Mouse (Mus musculus) spleen, adult 2 months (tissue): ENCODE results near the gene Fam209. TPM values are rescaled to one million over a fixed set of nuclear protein-coding genes. Genes with fewer than 3 reads are reported as not detected.

Experiments used
- DNase-seq, 2 experiments: peaks; one replicate each; pipeline versions ENCODE4 v3.0.0 to v3.0.0-alpha.2; 2012 to 2021; ENCODE audit warnings: low spot score in 2 of 2, low read depth in 1 of 2
- H3K27ac ChIP-seq: fragments of 200-500 bp; 2 replicates; pipeline ENCODE4 v1.5.1; 2012; ENCODE audit warnings: low read length, inconsistent platforms; ENCODE audit not compliant: insufficient read depth
- H3K27me3 ChIP-seq: fragments of 200-500 bp; 2 replicates; pipeline ENCODE4 v1.6.1; 2012; ENCODE audit warnings: mild to moderate bottlenecking, moderate library complexity, low read length, inconsistent platforms; ENCODE audit not compliant: control insufficient read depth, insufficient read depth
- H3K36me3 ChIP-seq: fragments of 200-500 bp; 2 replicates; pipeline ENCODE4 v1.6.1; 2012; ENCODE audit warnings: mild to moderate bottlenecking, low read length, inconsistent platforms; ENCODE audit not compliant: control insufficient read depth, insufficient read depth
- H3K4me1 ChIP-seq: fragments of 200-500 bp; 2 replicates; pipeline ENCODE4 v1.6.1; 2011; ENCODE audit warnings: inconsistent platforms; ENCODE audit not compliant: control insufficient read depth, insufficient read depth, insufficient read length
- H3K4me3 ChIP-seq: fragments of 200-500 bp; 2 replicates; pipeline ENCODE4 v1.5.1; 2011; ENCODE audit warnings: mild to moderate bottlenecking, inconsistent platforms; ENCODE audit not compliant: insufficient read depth, insufficient read length; ENCODE audit errors: extremely low read depth
- CTCF ChIP-seq: fragments of 200-500 bp; IDR thresholded peaks from 2 replicates; pipeline ENCODE4 v1.5.1; 2011; ENCODE audit warnings: mild to moderate bottlenecking, inconsistent platforms; ENCODE audit not compliant: insufficient read depth, insufficient read length, insufficient replicate concordance; ENCODE audit errors: extremely low read depth
- POLR2A ChIP-seq: fragments of 200-500 bp; IDR thresholded peaks from 2 replicates; pipeline ENCODE4 v1.6.1; 2011; ENCODE audit warnings: low read depth, low read length, inconsistent platforms
- WGBS: fragments of 180-500 bp; shearing (Covaris S2); methylation state at CpG from one replicate; pipeline ENCODE4 v1.1.7; 2018; 5-methylcytosine and 5-hydroxymethylcytosine counted together
- polyA plus RNA-seq: library from polyadenylated mRNA; depleted of rRNA; stranded (reverse); fragments of >200 nt; gene quantifications from 2 replicates; pipeline ENCODE4 v1.2.3, GENCODE M21; 2012; rRNA removed

The Fam209 gene
- 0.21 TPM in 1 of 2 replicates, not detected in the other for polyA plus RNA-seq

DNA sequence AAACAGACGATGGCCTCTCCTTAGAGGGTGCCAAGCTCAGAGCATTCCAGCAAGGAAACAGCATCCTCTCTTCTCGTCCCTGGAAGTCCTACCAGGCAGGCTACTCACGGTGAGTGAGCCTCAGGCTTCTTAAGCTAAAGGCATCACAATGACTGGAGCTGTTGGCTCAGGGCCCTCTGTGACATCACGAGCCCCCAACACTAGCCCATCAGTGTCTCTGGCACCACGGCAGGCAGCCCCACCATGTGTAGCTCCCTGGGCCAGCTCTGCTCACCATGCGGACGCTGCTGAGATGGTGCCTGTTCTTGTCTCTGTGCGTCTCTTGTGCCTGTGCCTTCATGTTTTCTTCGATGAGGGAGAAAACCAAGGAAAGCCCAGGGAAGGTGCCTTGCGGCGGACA lies at the start of gene Fam209:
Gene Fam209, plus strand, starts transcription at position 203 of the 400 bp plus-strand sequence.
- no peak for DNase-seq
- H3K27me3 ChIP-seq: no peaks in the 10 kb centered on the region
- 94% methylated on average over 11 of the region's 11 CpGs for WGBS
- H3K27ac ChIP-seq: no peak within 1 kb of the TSS
- no peaks in the 10 kb centered on the region for H3K4me1 ChIP-seq
- peaks cover 21% of the 10 kb centered on the region for H3K36me3 ChIP-seq
- H3K4me3 ChIP-seq: no peak within 1 kb of the TSS
- TF ChIP-seq CTCF (no peak), POLR2A (no peak)

DNA sequence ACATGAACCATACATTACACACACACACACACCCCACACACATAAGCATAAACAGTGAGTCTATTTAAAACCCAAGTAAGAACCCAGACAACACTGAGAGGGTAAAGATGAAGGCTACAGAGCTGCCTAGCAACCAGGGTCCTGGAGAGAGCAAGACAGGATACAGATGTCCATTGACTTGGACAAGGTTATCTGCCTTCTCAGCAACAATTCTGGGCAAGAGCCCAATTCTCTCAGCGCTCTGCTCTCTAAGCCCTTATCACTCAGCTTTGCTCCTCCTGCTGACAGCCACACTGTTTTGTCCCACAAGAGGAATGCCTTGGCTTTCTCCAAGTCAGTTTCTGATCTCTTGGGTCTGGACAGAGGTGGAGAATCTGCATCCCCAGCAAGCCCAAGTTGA lies 41.7 kb upstream of the Fam209 start:
- H3K27ac ChIP-seq: no peak overlapping the region
- DNase-seq: no peak
- peaks cover 10% of the 10 kb centered on the region; the same call in 1 of the 2 replicates for H3K4me1 ChIP-seq

DNA sequence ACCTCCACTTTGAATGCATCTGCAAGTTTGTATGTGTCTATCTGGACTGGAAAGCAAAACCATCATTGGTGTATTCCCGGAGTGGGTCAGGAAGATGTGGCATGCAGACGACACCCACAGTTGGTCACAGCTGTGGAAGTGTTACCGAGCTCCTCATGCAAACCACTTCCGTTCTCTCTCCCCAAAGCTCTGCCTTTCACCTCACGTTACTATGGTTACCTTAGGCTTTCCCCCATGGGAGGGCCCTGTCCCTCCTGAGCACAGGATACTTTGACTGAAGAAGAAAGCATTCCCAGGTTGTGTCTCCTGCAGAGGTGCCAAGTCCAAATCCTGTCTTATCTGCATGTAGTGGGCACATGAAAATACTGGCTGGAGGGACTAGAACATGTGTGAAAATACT lies 38.6 kb upstream of the Fam209 start:
- H3K36me3 ChIP-seq: no peaks in the 10 kb centered on the region
- 0 out of 2 replicates have a peak overlapping the region, but pooled peaks have one; percentile 0 for H3K4me3 ChIP-seq
- peaks cover 17% of the 10 kb centered on the region; the same call in 1 of the 2 replicates for H3K4me1 ChIP-seq
- TF ChIP-seq CTCF (no peak), POLR2A (no peak)
- 7% methylated on average over 5 of the region's 5 CpGs for WGBS
- no peaks in the 10 kb centered on the region for H3K27me3 ChIP-seq
- DNase-seq: peak; percentile 65 to 70
- H3K27ac ChIP-seq: peak overlapping the region; percentile 36; the same call in 1 of the 2 replicates

More for the DNA sequence above, 41.7 kb upstream of the Fam209 start:
- TF ChIP-seq CTCF (no peak), POLR2A (no peak)
- Histone ChIP-seq H3K27me3 (no peaks in the 10 kb centered on the region), H3K4me3 (no peak overlapping the region), H3K36me3 (no peaks in the 10 kb centered on the region)
- WGBS: 43% methylated on average over 1 of the region's 1 CpGs

DNA sequence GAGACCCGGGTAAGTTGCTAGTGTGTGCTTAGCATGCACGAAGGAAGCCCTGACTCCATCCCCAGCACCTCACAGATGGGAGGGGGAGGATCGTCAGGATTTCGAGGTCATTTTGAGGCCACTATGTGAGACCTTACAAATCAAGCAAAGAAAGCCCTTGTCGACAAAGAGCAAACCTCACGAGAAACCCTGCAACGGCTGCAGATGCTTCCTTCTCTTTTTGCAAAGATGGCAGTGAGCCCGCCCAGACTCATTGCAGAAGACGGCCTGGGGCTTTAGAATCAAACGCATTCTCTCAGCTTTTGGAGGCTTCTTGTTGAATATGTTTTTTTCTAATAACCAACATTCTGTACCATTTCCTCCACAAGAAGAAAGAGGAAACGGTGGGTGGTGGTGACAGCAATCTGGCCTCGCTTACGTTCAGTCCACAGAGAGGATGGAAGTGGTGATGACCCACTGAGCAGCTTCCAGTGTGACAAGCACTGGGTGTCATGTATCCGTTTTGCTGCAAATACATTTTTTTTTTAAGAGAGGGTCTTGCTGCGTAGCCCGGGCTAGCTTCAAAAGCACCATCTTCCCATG lies 34.9 kb upstream of the Fam209 start:
- 8% methylated on average over 16 of the region's 16 CpGs for WGBS

DNA sequence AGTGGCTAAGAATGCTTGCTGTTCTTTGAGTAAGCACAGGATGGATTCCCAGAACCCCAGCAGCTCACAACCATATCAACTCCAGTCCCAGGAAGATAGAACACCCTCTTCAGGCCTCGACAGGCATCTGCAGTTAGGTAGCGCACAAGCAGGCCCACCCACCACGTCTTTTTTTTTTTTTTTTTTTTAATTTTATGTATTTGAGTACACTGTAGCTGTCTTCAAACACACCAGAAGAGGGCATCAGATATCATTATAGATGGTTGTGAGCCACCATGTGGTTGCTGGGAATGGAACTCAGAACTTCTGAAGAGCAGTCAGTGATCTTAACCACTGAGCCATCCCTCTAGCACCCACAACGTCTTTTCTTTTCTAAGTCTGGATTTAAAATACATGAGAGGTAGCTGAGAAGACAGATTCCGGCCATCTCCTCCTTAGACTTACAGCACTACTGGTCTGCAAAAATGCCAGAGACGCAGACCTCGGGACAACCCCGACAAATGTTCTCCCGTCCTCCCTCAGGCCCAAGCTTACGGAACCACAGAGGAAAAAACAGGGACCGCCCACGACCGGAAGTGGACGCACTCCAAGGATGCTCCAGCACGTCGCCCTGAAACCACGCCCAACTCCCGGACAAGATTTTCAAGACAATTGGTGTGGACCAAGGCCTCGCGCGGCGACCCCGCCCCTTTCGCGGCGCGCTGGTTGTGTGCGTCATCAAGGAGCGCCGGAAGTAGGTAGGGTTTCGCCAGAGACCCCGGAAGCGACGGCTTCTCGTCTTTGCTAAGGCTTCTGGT lies 32.3 kb upstream of the Fam209 start, which contains the start of gene Rtf2:
Gene Rtf2, plus strand, starts transcription at position 714 of the 797 bp plus-strand sequence.
- no peaks in the 10 kb centered on the region for H3K27me3 ChIP-seq

More for the DNA sequence above, 34.9 kb upstream of the Fam209 start:
- peaks cover 30% of the 10 kb centered on the region for H3K4me1 ChIP-seq
- peak; percentile 26 to 44 for DNase-seq
- no peaks in the 10 kb centered on the region for H3K36me3 ChIP-seq
- TF ChIP-seq POLR2A (no peak; the same call in 1 of the 2 replicates), CTCF (no peak)
- H3K4me3 ChIP-seq: peak overlapping the region; percentile 25; the same call in 1 of the 2 replicates
- H3K27ac ChIP-seq: peak overlapping the region; percentile 81
- no peaks in the 10 kb centered on the region for H3K27me3 ChIP-seq

DNA sequence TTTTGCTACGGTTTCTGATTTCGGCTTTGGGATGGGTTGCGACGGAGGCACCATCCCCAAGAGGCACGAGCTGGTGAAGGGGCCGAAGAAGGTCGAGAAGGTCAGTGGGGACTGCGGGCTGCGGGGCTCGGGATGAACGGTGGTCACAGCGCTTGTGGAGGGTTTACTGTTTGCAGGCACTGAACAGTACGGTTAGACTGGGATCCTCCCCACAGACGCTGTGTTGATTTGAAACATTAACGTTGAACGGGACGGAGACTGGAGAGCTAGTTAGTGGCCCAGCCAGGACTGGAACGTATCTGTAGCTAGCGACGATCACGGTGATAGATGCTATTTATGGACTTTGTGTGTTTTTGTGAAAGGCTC lies 31.7 kb upstream of the Fam209 start:
- TF ChIP-seq CTCF: no peak
- no peak for TF ChIP-seq POLR2A
- Histone ChIP-seq H3K36me3 (peaks cover 3% of the 10 kb centered on the region), H3K27me3 (no peaks in the 10 kb centered on the region), H3K4me1 (peaks cover 19% of the 10 kb centered on the region), H3K4me3 (peak overlapping the region; percentile 75), H3K27ac (peak overlapping the region; percentile 73)
- no peak for DNase-seq
- WGBS: under 1% methylated on average over 21 of the region's 21 CpGs

More for the DNA sequence above, 32.3 kb upstream of the Fam209 start, which contains the start of gene Rtf2:
- DNase-seq: peak; percentile 88 to 97
- H3K4me1 ChIP-seq: peaks cover 22% of the 10 kb centered on the region
- peak within 1 kb of the TSS; percentile 75 for H3K4me3 ChIP-seq
- TF ChIP-seq CTCF: no peak
- no peak; the same call in 1 of the 2 replicates for TF ChIP-seq POLR2A
- 3% methylated on average over 35 of the region's 35 CpGs for WGBS
- H3K27ac ChIP-seq: peak within 1 kb of the TSS; percentile 73
- peaks cover 2% of the 10 kb centered on the region; the same call in 1 of the 2 replicates for H3K36me3 ChIP-seq
